Mouse (Mus musculus) CD4-positive naive resting alpha-beta T cell, adult 76 days (primary cell): Measurements from ENCODE around the gene Gm10600. TPM values are rescaled to one million over a fixed set of nuclear protein-coding genes. Genes with fewer than 3 reads are reported as not detected.

ENCODE experiments used
- total RNA-seq: library from RNA; stranded (reverse); gene quantifications from one replicate; pipeline ENCODE4 v1.2.4, GENCODE M21; 2023

Gene Gm10600
- not detected for total RNA-seq

GRCm38 (mm10) chr4:42240339-42240738 is at the start of gene Gm10600:
Gm10600 (plus strand) TSS chr4:42240639.

GRCm38 (mm10) chr4:42255467-42255866 is 15.0 kb downstream of the Gm10600 start, which contains the start of gene Ccl21b:
Ccl21b (plus strand) TSS chr4:42255767.

Other genes starting within 250 kb of the Gm10600 start
- not detected for gene Gm21093, start 205.9 kb upstream of the Gm10600 start, total RNA-seq
- gene Gm3893, start 149.4 kb upstream of the Gm10600 start, total RNA-seq: not detected
- gene Gm13304, start 125.8 kb upstream of the Gm10600 start, total RNA-seq: not detected
- not detected for gene Gm13306, start 87.2 kb upstream of the Gm10600 start, total RNA-seq
- gene Gm13305, start 72.0 kb upstream of the Gm10600 start, total RNA-seq: not detected
- not detected for gene Ccl21b, start 15.1 kb downstream of the Gm10600 start, total RNA-seq
- not detected for gene Gm21953, start 53.6 kb downstream of the Gm10600 start, total RNA-seq
- gene Fam205a3, start 77.7 kb downstream of the Gm10600 start, total RNA-seq: not detected
- not detected for gene Gm21586, start 198.7 kb downstream of the Gm10600 start, total RNA-seq
- not detected for gene Gm2163, start 226.1 kb downstream of the Gm10600 start, total RNA-seq